Mouse (Mus musculus): ENCODE results near the gene Gm8994. TPM values are rescaled to one million over a fixed set of nuclear protein-coding genes. Genes with fewer than 3 reads are reported as not detected.

The Gm8994 gene
- polyA plus RNA-seq, 1 experiment from 2014 or later, result not detected

DNA sequence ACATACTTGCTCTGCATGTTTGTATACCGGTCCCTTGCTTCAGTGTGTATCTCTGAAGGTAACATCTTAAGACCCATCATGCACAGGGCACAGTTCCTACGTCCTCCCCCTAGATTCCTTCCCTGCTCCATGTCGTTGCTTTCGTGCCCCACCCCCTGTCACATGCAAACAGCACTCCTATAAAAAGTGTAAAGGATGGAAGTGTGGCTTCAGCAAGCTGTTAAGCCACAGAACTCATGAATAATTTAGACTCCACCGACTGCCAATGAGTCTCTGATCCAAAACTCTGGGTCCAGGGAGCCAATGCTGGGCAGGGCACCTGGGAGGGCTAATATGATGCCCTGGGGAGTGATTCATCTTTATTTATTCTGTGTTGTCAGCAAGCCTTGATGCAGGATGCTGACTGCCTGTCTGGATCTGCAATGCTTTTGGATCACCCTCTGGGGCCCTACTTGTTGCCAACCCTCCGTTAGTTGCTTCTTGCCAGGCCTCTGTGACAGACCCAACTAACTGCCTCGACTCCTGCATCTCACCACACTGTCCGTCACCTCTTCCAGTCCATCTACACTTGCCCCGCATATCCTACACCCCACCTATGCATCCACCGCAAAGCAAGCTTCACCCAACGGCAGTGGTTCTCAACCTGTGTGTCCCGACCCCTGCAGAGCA lies 37.2 kb downstream of the Gm8994 start:
- Histone ChIP-seq H3K9me3 (replicated peaks) (no peaks in the 10 kb centered on the region), H3K27me3 (replicated peaks) (no peaks in the 10 kb centered on the region), H3K27ac (no peak overlapping the region), H3K4me2 (no peak overlapping the region), H3K4me3 (no peak overlapping the region), H3K9ac (no peak overlapping the region), H3K36me3 (no peaks in the 10 kb centered on the region), H3K4me1 (no peaks in the 10 kb centered on the region)
- no peak for ATAC-seq
- 61% methylated on average over 12 of the region's 12 CpGs for WGBS (ENCODE audit: insufficient replicate concordance)

DNA sequence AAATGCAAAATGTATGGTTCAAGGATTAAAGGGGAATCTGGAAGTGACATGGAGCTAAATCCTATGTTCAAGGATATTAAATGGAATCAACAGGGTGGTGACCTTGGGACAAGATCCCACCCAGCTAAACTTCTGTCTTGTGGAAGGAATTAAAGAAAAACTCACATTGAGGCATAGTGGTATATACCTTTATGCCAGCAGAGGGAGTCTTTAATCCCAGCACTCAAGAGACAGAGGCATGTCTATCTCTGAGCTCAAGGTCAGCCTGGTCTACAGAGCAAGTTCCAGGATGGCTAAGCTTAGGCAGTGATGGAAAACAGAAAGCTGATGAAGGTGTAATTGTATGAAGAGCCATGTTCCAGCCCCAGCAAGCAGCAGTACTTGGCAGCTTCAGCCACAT lies 48.8 kb downstream of the Gm8994 start:
- H3K4me2 ChIP-seq, result no peak overlapping the region
- H3K27me3 ChIP-seq (replicated peaks), result no peaks in the 10 kb centered on the region
- H3K9ac ChIP-seq, result no peak overlapping the region
- ATAC-seq, result no peak
- no peaks in the 10 kb centered on the region for H3K9me3 ChIP-seq (replicated peaks)
- H3K4me1 ChIP-seq, result no peaks in the 10 kb centered on the region
- no peak overlapping the region for H3K4me3 ChIP-seq
- H3K36me3 ChIP-seq, result no peaks in the 10 kb centered on the region
- no peak overlapping the region for H3K27ac ChIP-seq

Other genes starting within 250 kb of the Gm8994 start
- 0.26 and 0.28 TPM in 2 replicates for gene Grin2b, start 154.0 kb upstream of the Gm8994 start, polyA plus RNA-seq (2016; fragmentation: Nextera tagmentation; extraction: Ambion mirVana)
- gene E330021D16Rik, start 88.0 kb downstream of the Gm8994 start, polyA plus RNA-seq (2016; fragmentation: Nextera tagmentation; extraction: Ambion mirVana), result not detected in 2 replicates
- gene Atf7ip, start 178.6 kb downstream of the Gm8994 start, polyA plus RNA-seq (2016; fragmentation: Nextera tagmentation; extraction: Ambion mirVana), result 23.2 and 24.8 TPM in 2 replicates

All from liver, embryonic 12.5 days (tissue).